Mouse (Mus musculus): Measurements from ENCODE around the gene Gpc5. TPM values are rescaled to one million over a fixed set of nuclear protein-coding genes. Genes with fewer than 3 reads are reported as not detected.

Gpc5 gene
- polyA plus RNA-seq, 1 experiment from 2014 or later, result 15.4 TPM

- H3K27me3 ChIP-seq (replicated peaks; ENCODE audit: control insufficient read depth, insufficient read depth, low read length), result no peaks in the 10 kb centered on the region
- H3K4me2 ChIP-seq (ENCODE audit: low read length), result no peak overlapping the region
- H3K27ac ChIP-seq (ENCODE audit: low read depth, low read length), result no peak overlapping the region
- H3K36me3 ChIP-seq (ENCODE audit: control insufficient read depth, insufficient read depth, low read length), result no peaks in the 10 kb centered on the region
- H3K9ac ChIP-seq (ENCODE audit: low read depth, low read length), result no peak overlapping the region
- H3K4me1 ChIP-seq (ENCODE audit: control insufficient read depth, insufficient read depth, low read depth, low read length), result no peaks in the 10 kb centered on the region
- no peak for ATAC-seq
- no peaks in the 10 kb centered on the region for H3K9me3 ChIP-seq (ENCODE audit: control insufficient read depth, low read length)
- 74% methylated on average over 3 of the region's 3 CpGs for WGBS
- H3K4me3 ChIP-seq (ENCODE audit: low read length), result no peak overlapping the region
Observed at GRCm38 (mm10) chr14:115412821-115413220, 320.8 kb downstream of the Gpc5 start.

- Histone ChIP-seq H3K9ac (ENCODE audit: low read depth, low read length) (no peak overlapping the region), H3K9me3 (ENCODE audit: control insufficient read depth, low read length) (no peaks in the 10 kb centered on the region), H3K27ac (ENCODE audit: low read depth, low read length) (no peak overlapping the region), H3K4me1 (ENCODE audit: control insufficient read depth, insufficient read depth, low read depth, low read length) (no peaks in the 10 kb centered on the region), H3K4me3 (ENCODE audit: low read length) (no peak overlapping the region), H3K36me3 (ENCODE audit: control insufficient read depth, insufficient read depth, low read length) (no peaks in the 10 kb centered on the region), H3K4me2 (ENCODE audit: low read length) (no peak overlapping the region), H3K27me3 (replicated peaks; ENCODE audit: control insufficient read depth, insufficient read depth, low read length) (no peaks in the 10 kb centered on the region)
- 62% methylated on average over 1 of the region's 1 CpGs for WGBS
- ATAC-seq, result no peak
Observed at GRCm38 (mm10) chr14:115413429-115413828, 321.4 kb downstream of the Gpc5 start.

- H3K4me1 ChIP-seq (ENCODE audit: control insufficient read depth, insufficient read depth, low read depth, low read length), result no peaks in the 10 kb centered on the region
- ATAC-seq, result no peak
Observed at GRCm38 (mm10) chr14:115414545-115414944, 322.5 kb downstream of the Gpc5 start.

GRCm38 (mm10) chr14:115431967-115432366, 340.0 kb downstream of the Gpc5 start:
- Histone ChIP-seq H3K4me1 (ENCODE audit: control insufficient read depth, insufficient read depth, low read depth, low read length) (0 out of 2 replicates have a peak, but pooled peaks cover 2% of the 10 kb centered on the region), H3K27ac (ENCODE audit: low read depth, low read length) (no peak overlapping the region), H3K9me3 (ENCODE audit: control insufficient read depth, low read length) (no peaks in the 10 kb centered on the region), H3K9ac (ENCODE audit: low read depth, low read length) (no peak overlapping the region), H3K4me3 (ENCODE audit: low read length) (no peak overlapping the region), H3K27me3 (replicated peaks; ENCODE audit: control insufficient read depth, insufficient read depth, low read length) (no peaks in the 10 kb centered on the region), H3K4me2 (ENCODE audit: low read length) (no peak overlapping the region), H3K36me3 (ENCODE audit: control insufficient read depth, insufficient read depth, low read length) (no peaks in the 10 kb centered on the region)
- 48% methylated on average over 3 of the region's 3 CpGs for WGBS
- 0 out of 2 replicates have a peak, but pooled peaks have one; percentile 27 for ATAC-seq

More at GRCm38 (mm10) chr14:115414545-115414944, 322.5 kb downstream of the Gpc5 start:
- H3K9me3 ChIP-seq (ENCODE audit: control insufficient read depth, low read length), result no peaks in the 10 kb centered on the region
- H3K4me3 ChIP-seq (ENCODE audit: low read length), result no peak overlapping the region
- no peak overlapping the region for H3K27ac ChIP-seq (ENCODE audit: low read depth, low read length)
- no peaks in the 10 kb centered on the region for H3K27me3 ChIP-seq (replicated peaks; ENCODE audit: control insufficient read depth, insufficient read depth, low read length)
- WGBS, result 53% methylated on average over 5 of the region's 5 CpGs
- no peak overlapping the region for H3K4me2 ChIP-seq (ENCODE audit: low read length)
- H3K36me3 ChIP-seq (ENCODE audit: control insufficient read depth, insufficient read depth, low read length), result no peaks in the 10 kb centered on the region
- H3K9ac ChIP-seq (ENCODE audit: low read depth, low read length), result no peak overlapping the region

- no peak for ATAC-seq
- Histone ChIP-seq H3K4me1 (ENCODE audit: control insufficient read depth, insufficient read depth, low read depth, low read length) (0 out of 2 replicates have a peak, but pooled peaks cover 2% of the 10 kb centered on the region), H3K27me3 (replicated peaks; ENCODE audit: control insufficient read depth, insufficient read depth, low read length) (no peaks in the 10 kb centered on the region), H3K4me2 (ENCODE audit: low read length) (no peak overlapping the region), H3K9ac (ENCODE audit: low read depth, low read length) (no peak overlapping the region), H3K9me3 (ENCODE audit: control insufficient read depth, low read length) (no peaks in the 10 kb centered on the region), H3K36me3 (ENCODE audit: control insufficient read depth, insufficient read depth, low read length) (no peaks in the 10 kb centered on the region), H3K27ac (ENCODE audit: low read depth, low read length) (no peak overlapping the region), H3K4me3 (ENCODE audit: low read length) (no peak overlapping the region)
- WGBS, result 50% methylated on average over 3 of the region's 3 CpGs
Observed at GRCm38 (mm10) chr14:115432368-115432767, 340.4 kb downstream of the Gpc5 start.

- Histone ChIP-seq H3K4me1 (ENCODE audit: control insufficient read depth, insufficient read depth, low read depth, low read length) (0 out of 2 replicates have a peak, but pooled peaks cover 2% of the 10 kb centered on the region), H3K36me3 (ENCODE audit: control insufficient read depth, insufficient read depth, low read length) (no peaks in the 10 kb centered on the region), H3K27ac (ENCODE audit: low read depth, low read length) (no peak overlapping the region), H3K9ac (ENCODE audit: low read depth, low read length) (no peak overlapping the region), H3K9me3 (ENCODE audit: control insufficient read depth, low read length) (no peaks in the 10 kb centered on the region), H3K27me3 (replicated peaks; ENCODE audit: control insufficient read depth, insufficient read depth, low read length) (no peaks in the 10 kb centered on the region), H3K4me3 (ENCODE audit: low read length) (no peak overlapping the region), H3K4me2 (ENCODE audit: low read length) (no peak overlapping the region)
- ATAC-seq, result no peak
- 46% methylated on average over 2 of the region's 2 CpGs for WGBS
Observed at GRCm38 (mm10) chr14:115436617-115437016, 344.6 kb downstream of the Gpc5 start.

GRCm38 (mm10) chr14:115444789-115445770, 353.1 kb downstream of the Gpc5 start:
- Histone ChIP-seq H3K4me2 (ENCODE audit: low read length) (no peak overlapping the region), H3K9ac (ENCODE audit: low read depth, low read length) (no peak overlapping the region), H3K4me1 (ENCODE audit: control insufficient read depth, insufficient read depth, low read depth, low read length) (no peaks in the 10 kb centered on the region), H3K27ac (ENCODE audit: low read depth, low read length) (no peak overlapping the region), H3K27me3 (replicated peaks; ENCODE audit: control insufficient read depth, insufficient read depth, low read length) (no peaks in the 10 kb centered on the region), H3K4me3 (ENCODE audit: low read length) (no peak overlapping the region), H3K9me3 (ENCODE audit: control insufficient read depth, low read length) (no peaks in the 10 kb centered on the region), H3K36me3 (ENCODE audit: control insufficient read depth, insufficient read depth, low read length) (no peaks in the 10 kb centered on the region)
- 70% methylated on average over 10 of the region's 10 CpGs for WGBS
- peak; percentile 70; the same call in 1 of the 2 replicates for ATAC-seq

- Histone ChIP-seq H3K4me1 (ENCODE audit: control insufficient read depth, insufficient read depth, low read depth, low read length) (no peaks in the 10 kb centered on the region), H3K4me2 (ENCODE audit: low read length) (no peak overlapping the region), H3K9ac (ENCODE audit: low read depth, low read length) (no peak overlapping the region), H3K27me3 (replicated peaks; ENCODE audit: control insufficient read depth, insufficient read depth, low read length) (no peaks in the 10 kb centered on the region), H3K36me3 (ENCODE audit: control insufficient read depth, insufficient read depth, low read length) (no peaks in the 10 kb centered on the region), H3K9me3 (ENCODE audit: control insufficient read depth, low read length) (no peaks in the 10 kb centered on the region), H3K27ac (ENCODE audit: low read depth, low read length) (no peak overlapping the region), H3K4me3 (ENCODE audit: low read length) (no peak overlapping the region)
- ATAC-seq, result peak; percentile 82; the same call in 1 of the 2 replicates
- 59% methylated on average over 2 of the region's 2 CpGs for WGBS
Observed at GRCm38 (mm10) chr14:115450938-115451337, 358.9 kb downstream of the Gpc5 start.

GRCm38 (mm10) chr14:115467960-115468359, 375.9 kb downstream of the Gpc5 start:
- Histone ChIP-seq H3K4me3 (ENCODE audit: low read length) (no peak overlapping the region), H3K9ac (ENCODE audit: low read depth, low read length) (no peak overlapping the region), H3K9me3 (ENCODE audit: control insufficient read depth, low read length) (no peaks in the 10 kb centered on the region), H3K4me1 (ENCODE audit: control insufficient read depth, insufficient read depth, low read depth, low read length) (no peaks in the 10 kb centered on the region), H3K4me2 (ENCODE audit: low read length) (no peak overlapping the region), H3K36me3 (ENCODE audit: control insufficient read depth, insufficient read depth, low read length) (no peaks in the 10 kb centered on the region), H3K27me3 (replicated peaks; ENCODE audit: control insufficient read depth, insufficient read depth, low read length) (no peaks in the 10 kb centered on the region), H3K27ac (ENCODE audit: low read depth, low read length) (no peak overlapping the region)
- WGBS, result 50% methylated on average over 5 of the region's 5 CpGs
- ATAC-seq, result peak; percentile 56; the same call in 1 of the 2 replicates

Data from hindbrain, embryonic 16.5 days (tissue).